In genomic region chr7:130834958-130835861, GRCm38 (mm10) we compare ENCODE assay signal across 7 mouse cellular contexts. TPM values are rescaled to one million over a fixed set of nuclear protein-coding genes. Genes with fewer than 3 reads are reported as not detected.
DNase-seq lines count a peak whose midpoint lies in the region; ATAC-seq lines count a peak whose summit lies in the region.

No protein-coding gene starts in this region.

- H3K36me3 ChIP-seq in forebrain, embryonic 14.5 days (ENCODE audit: control insufficient read depth, insufficient read depth, low read length) = no peaks in the 10 kb centered on the region
- H3K36me3 ChIP-seq in midbrain, embryonic 12.5 days = no peaks in the 10 kb centered on the region

- H3K4me3 ChIP-seq in forebrain, embryonic 14.5 days (ENCODE audit: low read depth, low read length) = no peak overlapping the region
- no peak overlapping the region for H3K4me3 ChIP-seq in midbrain, embryonic 12.5 days

- 0 out of 2 replicates have a peak, but pooled peaks cover 4% of the 10 kb centered on the region for H3K27me3 ChIP-seq in forebrain, embryonic 14.5 days (replicated peaks; ENCODE audit: control insufficient read depth, insufficient read depth, low read length)
- H3K27me3 ChIP-seq in midbrain, embryonic 12.5 days = peaks cover 35% of the 10 kb centered on the region

- DNase-seq in ES-CJ7 (ENCODE audit: low read depth, low spot score) = peak; percentile 47
- DNase-seq in adrenal gland, postnatal 10 days = peak; percentile 59
- DNase-seq in forebrain, embryonic 14.5 days (ENCODE audit: low spot score) = peak; percentile 55
- DNase-seq in kidney, adult 9 months = peak; percentile 75
- no peak for DNase-seq in left cerebral cortex, adult 11 months (ENCODE audit: low spot score)
- no peak for DNase-seq in layer of hippocampus, postnatal 14 days (ENCODE audit: low spot score in 2 of 2)

- no peak overlapping the region for H3K9ac ChIP-seq in forebrain, embryonic 14.5 days (ENCODE audit: low read length)
- no peak overlapping the region for H3K9ac ChIP-seq in midbrain, embryonic 12.5 days (replicated peaks)

- no peaks in the 10 kb centered on the region for H3K9me3 ChIP-seq in forebrain, embryonic 14.5 days (replicated peaks; ENCODE audit: control insufficient read depth, low read length)
- H3K9me3 ChIP-seq in midbrain, embryonic 12.5 days = no peaks in the 10 kb centered on the region

- H3K27ac ChIP-seq in forebrain, embryonic 14.5 days (ENCODE audit: low read depth, low read length) = no peak overlapping the region
- peak overlapping the region; percentile 68 for H3K27ac ChIP-seq in midbrain, embryonic 12.5 days (replicated peaks)

- WGBS in forebrain, embryonic 14.5 days = 6% methylated on average over 18 of the region's 18 CpGs
- WGBS in midbrain, embryonic 12.5 days = 3% methylated on average over 18 of the region's 18 CpGs

- H3K4me1 ChIP-seq in forebrain, embryonic 14.5 days (ENCODE audit: control insufficient read depth, insufficient read depth, low read length) = peaks cover 20% of the 10 kb centered on the region
- H3K4me1 ChIP-seq in midbrain, embryonic 12.5 days = peaks cover 38% of the 10 kb centered on the region

- no peak overlapping the region for H3K4me2 ChIP-seq in forebrain, embryonic 14.5 days (ENCODE audit: low read length)
- peak overlapping the region; percentile 19; the same call in 1 of the 2 replicates for H3K4me2 ChIP-seq in midbrain, embryonic 12.5 days (replicated peaks)

- 0 out of 2 replicates have a peak, but pooled peaks have one; percentile 25 for ATAC-seq in forebrain, embryonic 14.5 days
- ATAC-seq in midbrain, embryonic 12.5 days (ENCODE audit: low FRiP score, low read depth) = 0 out of 2 replicates have a peak, but pooled peaks have one; percentile 19

RNA-seq across cellular contexts. Expression of gene Plekha1, which starts 30.3 kb away (rescaled TPM):
- total RNA-seq in adrenal gland, postnatal 10 days (2021) = 10 to 100 TPM; 25.4 to 34.8 TPM
- 30.6 and 43.9 TPM in 2 replicates for polyA plus RNA-seq in forebrain, embryonic 14.5 days (2014; fragmentation: Nextera tagmentation; extraction: Ambion mirVana)
- polyA plus RNA-seq in midbrain, embryonic 12.5 days (2016; fragmentation: Nextera tagmentation; extraction: Ambion mirVana) = 43.8 and 46.9 TPM in 2 replicates
- total RNA-seq in layer of hippocampus, postnatal 14 days (2021) = 100 to 1,000 TPM; 103 to 121 TPM

Comparison
In these comparisons a context has a peak if more than half of its experiments do, and no peak if none do; other contexts are left out.
1. DNase-seq: peak in ES-CJ7 (single experiment), adrenal gland, postnatal 10 days (single experiment), forebrain, embryonic 14.5 days (single experiment) and kidney, adult 9 months (single experiment); none in left cerebral cortex, adult 11 months (single experiment) and layer of hippocampus, postnatal 14 days (0 of 2).